Mouse (Mus musculus): ENCODE data around the gene Rorc. TPM values are rescaled to one million over a fixed set of nuclear protein-coding genes. Genes with fewer than 3 reads are reported as not detected.

The Rorc gene
- polyA plus RNA-seq, 1 experiment from 2014 or later = 8.1 TPM

GRCm38 (mm10) chr3:94368631-94369030 is 4.0 kb upstream of the Rorc start:
- Histone ChIP-seq H3K27me3 (ENCODE audit: control insufficient read depth, insufficient read depth, low read length) (peaks cover 24% of the 10 kb centered on the region), H3K4me2 (ENCODE audit: low read length) (no peak overlapping the region), H3K4me3 (ENCODE audit: control insufficient read depth in 1 of 2, insufficient read depth in 1 of 2, low read depth in 1 of 2, low read length in 2 of 2) (no peak overlapping the region), H3K9ac (ENCODE audit: low read length) (no peak overlapping the region), H3K4me1 (ENCODE audit: control insufficient read depth in 2 of 2, insufficient read depth in 2 of 2, low read length in 2 of 2) (peaks cover 9 to 17% of the 10 kb centered on the region in 2 experiments; a peak in 3 of 4 replicates), H3K9me3 (ENCODE audit: control insufficient read depth, low read length) (no peaks in the 10 kb centered on the region), H3K36me3 (ENCODE audit: control insufficient read depth, insufficient read depth, low read length) (no peaks in the 10 kb centered on the region), H3K27ac (replicated peaks in 1 of 2; ENCODE audit: control insufficient read depth in 1 of 2, insufficient read depth in 1 of 2, low read depth in 2 of 2, low read length in 2 of 2) (no peak overlapping the region)
- ATAC-seq (ENCODE audit: insufficient number of reproducible peaks, insufficient read depth, low FRiP score, low read depth) = no peak
- 69% methylated on average over 6 of the region's 6 CpGs for WGBS

- H3K4me1 ChIP-seq (ENCODE audit: control insufficient read depth in 2 of 2, insufficient read depth in 2 of 2, low read length in 2 of 2) = peaks cover 11 to 21% of the 10 kb centered on the region in 2 experiments; a peak in 3 of 4 replicates
- H3K4me3 ChIP-seq (ENCODE audit: control insufficient read depth in 1 of 2, insufficient read depth in 1 of 2, low read depth in 1 of 2, low read length in 2 of 2) = no peak overlapping the region
- peaks cover 15% of the 10 kb centered on the region for H3K27me3 ChIP-seq (ENCODE audit: control insufficient read depth, insufficient read depth, low read length)
- no peak overlapping the region for H3K4me2 ChIP-seq (ENCODE audit: low read length)
- H3K27ac ChIP-seq (replicated peaks in 1 of 2; ENCODE audit: control insufficient read depth in 1 of 2, insufficient read depth in 1 of 2, low read depth in 2 of 2, low read length in 2 of 2) = no peak overlapping the region
- no peaks in the 10 kb centered on the region for H3K9me3 ChIP-seq (ENCODE audit: control insufficient read depth, low read length)
- no peaks in the 10 kb centered on the region for H3K36me3 ChIP-seq (ENCODE audit: control insufficient read depth, insufficient read depth, low read length)
- WGBS = 29% methylated on average over 2 of the region's 2 CpGs
- ATAC-seq (ENCODE audit: insufficient number of reproducible peaks, insufficient read depth, low FRiP score, low read depth) = no peak
- H3K9ac ChIP-seq (ENCODE audit: low read length) = no peak overlapping the region
Observed at GRCm38 (mm10) chr3:94369709-94370108, 2.9 kb upstream of the Rorc start.

GRCm38 (mm10) chr3:94371637-94372036 is 957 bp upstream of the Rorc start:
- Histone ChIP-seq H3K27me3 (ENCODE audit: control insufficient read depth, insufficient read depth, low read length) (peaks cover 3% of the 10 kb centered on the region; the same call in 1 of the 2 replicates), H3K4me1 (ENCODE audit: control insufficient read depth in 2 of 2, insufficient read depth in 2 of 2, low read length in 2 of 2) (peaks cover 11 to 21% of the 10 kb centered on the region in 2 experiments; a peak in 3 of 4 replicates), H3K9me3 (ENCODE audit: control insufficient read depth, low read length) (no peaks in the 10 kb centered on the region), H3K27ac (replicated peaks in 1 of 2; ENCODE audit: control insufficient read depth in 1 of 2, insufficient read depth in 1 of 2, low read depth in 2 of 2, low read length in 2 of 2) (0 out of 4 replicates have a peak overlapping the region, but pooled peaks of 1 of the 2 experiments have one; percentile 37), H3K9ac (ENCODE audit: low read length) (peak overlapping the region; percentile 62), H3K36me3 (ENCODE audit: control insufficient read depth, insufficient read depth, low read length) (no peaks in the 10 kb centered on the region), H3K4me3 (ENCODE audit: control insufficient read depth in 1 of 2, insufficient read depth in 1 of 2, low read depth in 1 of 2, low read length in 2 of 2) (peak overlapping the region; percentile 0 to 19; a peak in 2 of 4 replicates), H3K4me2 (ENCODE audit: low read length) (peak overlapping the region; percentile 60)
- WGBS = 2% methylated on average over 11 of the region's 11 CpGs
- ATAC-seq (ENCODE audit: insufficient number of reproducible peaks, insufficient read depth, low FRiP score, low read depth) = peak; percentile 46; the same call in 1 of the 2 replicates

- ATAC-seq (ENCODE audit: insufficient number of reproducible peaks, insufficient read depth, low FRiP score, low read depth) = peak; percentile 8; the same call in 1 of the 2 replicates
- H3K36me3 ChIP-seq (ENCODE audit: control insufficient read depth, insufficient read depth, low read length) = no peaks in the 10 kb centered on the region
- no peak overlapping the region for H3K27ac ChIP-seq (replicated peaks in 1 of 2; ENCODE audit: control insufficient read depth in 1 of 2, insufficient read depth in 1 of 2, low read depth in 2 of 2, low read length in 2 of 2)
- WGBS = 0% methylated on average over 1 of the region's 3 CpGs
- H3K27me3 ChIP-seq (ENCODE audit: control insufficient read depth, insufficient read depth, low read length) = peaks cover 3% of the 10 kb centered on the region; the same call in 1 of the 2 replicates
- no peaks in the 10 kb centered on the region for H3K9me3 ChIP-seq (ENCODE audit: control insufficient read depth, low read length)
- H3K4me3 ChIP-seq (ENCODE audit: control insufficient read depth in 1 of 2, insufficient read depth in 1 of 2, low read depth in 1 of 2, low read length in 2 of 2) = peak overlapping the region in 1 of 2 experiments; percentile 19; a peak in 1 of 4 replicates
- H3K4me2 ChIP-seq (ENCODE audit: low read length) = peak overlapping the region; percentile 60
- H3K9ac ChIP-seq (ENCODE audit: low read length) = peak overlapping the region; percentile 62
- H3K4me1 ChIP-seq (ENCODE audit: control insufficient read depth in 2 of 2, insufficient read depth in 2 of 2, low read length in 2 of 2) = peaks cover 11 to 21% of the 10 kb centered on the region in 2 experiments; a peak in 3 of 4 replicates
Observed at GRCm38 (mm10) chr3:94372038-94372437, 556 bp upstream of the Rorc start.

- Histone ChIP-seq H3K4me2 (ENCODE audit: low read length) (peak overlapping the region; percentile 58), H3K27me3 (ENCODE audit: control insufficient read depth, insufficient read depth, low read length) (peaks cover 3% of the 10 kb centered on the region; the same call in 1 of the 2 replicates), H3K9me3 (ENCODE audit: control insufficient read depth, low read length) (no peaks in the 10 kb centered on the region), H3K4me1 (ENCODE audit: control insufficient read depth in 2 of 2, insufficient read depth in 2 of 2, low read length in 2 of 2) (peaks cover 11 to 21% of the 10 kb centered on the region in 2 experiments; a peak in 3 of 4 replicates), H3K36me3 (ENCODE audit: control insufficient read depth, insufficient read depth, low read length) (no peaks in the 10 kb centered on the region), H3K27ac (replicated peaks in 1 of 2; ENCODE audit: control insufficient read depth in 1 of 2, insufficient read depth in 1 of 2, low read depth in 2 of 2, low read length in 2 of 2) (no peak overlapping the region), H3K4me3 (ENCODE audit: control insufficient read depth in 1 of 2, insufficient read depth in 1 of 2, low read depth in 1 of 2, low read length in 2 of 2) (peak overlapping the region; percentile 27 to 37), H3K9ac (ENCODE audit: low read length) (peak overlapping the region; percentile 36)
- peak; percentile 20; the same call in 1 of the 2 replicates for ATAC-seq (ENCODE audit: insufficient number of reproducible peaks, insufficient read depth, low FRiP score, low read depth)
- 3% methylated on average over 10 of the region's 10 CpGs for WGBS
Observed at GRCm38 (mm10) chr3:94373090-94373489, 496 bp downstream of the Rorc start.

- Histone ChIP-seq H3K9ac (ENCODE audit: low read length) (peak overlapping the region; percentile 36), H3K4me3 (ENCODE audit: control insufficient read depth in 1 of 2, insufficient read depth in 1 of 2, low read depth in 1 of 2, low read length in 2 of 2) (peak overlapping the region in 1 of 2 experiments; percentile 27; a peak in 2 of 4 replicates), H3K4me2 (ENCODE audit: low read length) (peak overlapping the region; percentile 58), H3K36me3 (ENCODE audit: control insufficient read depth, insufficient read depth, low read length) (no peaks in the 10 kb centered on the region), H3K27me3 (ENCODE audit: control insufficient read depth, insufficient read depth, low read length) (peaks cover 3% of the 10 kb centered on the region; the same call in 1 of the 2 replicates), H3K4me1 (ENCODE audit: control insufficient read depth in 2 of 2, insufficient read depth in 2 of 2, low read length in 2 of 2) (peaks cover 11 to 21% of the 10 kb centered on the region in 2 experiments; a peak in 3 of 4 replicates), H3K9me3 (ENCODE audit: control insufficient read depth, low read length) (no peaks in the 10 kb centered on the region), H3K27ac (replicated peaks in 1 of 2; ENCODE audit: control insufficient read depth in 1 of 2, insufficient read depth in 1 of 2, low read depth in 2 of 2, low read length in 2 of 2) (no peak overlapping the region)
- WGBS = 0% methylated on average over 5 of the region's 5 CpGs
- ATAC-seq (ENCODE audit: insufficient number of reproducible peaks, insufficient read depth, low FRiP score, low read depth) = peak; percentile 29; the same call in 1 of the 2 replicates
Observed at GRCm38 (mm10) chr3:94373597-94374011, 1.0 kb downstream of the Rorc start.

- H3K4me2 ChIP-seq (ENCODE audit: low read length) = no peak overlapping the region
- peaks cover 3% of the 10 kb centered on the region; the same call in 1 of the 2 replicates for H3K27me3 ChIP-seq (ENCODE audit: control insufficient read depth, insufficient read depth, low read length)
- H3K4me3 ChIP-seq (ENCODE audit: control insufficient read depth in 1 of 2, insufficient read depth in 1 of 2, low read depth in 1 of 2, low read length in 2 of 2) = no peak overlapping the region
- H3K36me3 ChIP-seq (ENCODE audit: control insufficient read depth, insufficient read depth, low read length) = no peaks in the 10 kb centered on the region
- H3K27ac ChIP-seq (replicated peaks in 1 of 2; ENCODE audit: control insufficient read depth in 1 of 2, insufficient read depth in 1 of 2, low read depth in 2 of 2, low read length in 2 of 2) = no peak overlapping the region
- H3K9me3 ChIP-seq (ENCODE audit: control insufficient read depth, low read length) = no peaks in the 10 kb centered on the region
- no peak overlapping the region for H3K9ac ChIP-seq (ENCODE audit: low read length)
- H3K4me1 ChIP-seq (ENCODE audit: control insufficient read depth in 2 of 2, insufficient read depth in 2 of 2, low read length in 2 of 2) = peaks cover 11 to 21% of the 10 kb centered on the region in 2 experiments; a peak in 3 of 4 replicates
- ATAC-seq (ENCODE audit: insufficient number of reproducible peaks, insufficient read depth, low FRiP score, low read depth) = no peak
Observed at GRCm38 (mm10) chr3:94374636-94375035, 2.0 kb downstream of the Rorc start.
